Mouse (Mus musculus): ENCODE measurements around the gene Fbxo42.

GRCm38 (mm10) chr4:141221848-141222247 is 74.1 kb downstream of the Fbxo42 start:
- TF ChIP-seq GATA1 (IDR thresholded peaks at IDR 0.05; ENCODE audit: borderline replicate concordance, low read length) (no peak), FLI1 (IDR thresholded peaks at IDR 0.05; ENCODE audit: low read length) (no peak)

Measured in megakaryocyte, embryonic 14.5 days (primary cell).